Mouse (Mus musculus): Measurements from ENCODE around the gene Ucp3.

GRCm38 (mm10) chr7:100458153-100458552 is 14.6 kb upstream of the Ucp3 start:
- TF ChIP-seq CTCF (IDR thresholded peaks at IDR 0.05; ENCODE audit: low read depth, low read length) (no peak), GATA2 (IDR thresholded peaks at IDR 0.05; ENCODE audit: borderline replicate concordance, low read depth, low read length) (no peak), TAL1 (conservative IDR thresholded peaks at IDR 0.05; ENCODE audit: low read depth, low read length) (0 out of 2 replicates have a peak, but pooled peaks have one; percentile 13), POLR2AphosphoS5 (IDR thresholded peaks at IDR 0.05; ENCODE audit: insufficient replicate concordance, low read depth, low read length) (no peak), GATA1 (IDR thresholded peaks at IDR 0.05; ENCODE audit: borderline replicate concordance, low read length) (no peak)
